9 mouse cellular contexts compared by ENCODE assay signal in genomic region chr4:152328691-152329090, GRCm38 (mm10). TPM values are rescaled to one million over a fixed set of nuclear protein-coding genes. Genes with fewer than 3 reads are reported as not detected.
DNase-seq lines count a peak whose midpoint lies in the region; ATAC-seq and TF ChIP-seq lines count a peak whose summit lies in the region.
"Had no signal": no experiment of that assay in that cellular context is flagged by ENCODE, and none has a peak within 500 bp of the region (broad histone marks: within the 10 kb centered on the region; RNA-seq: fewer than 3 reads in every experiment).

No protein-coding gene starts in this region.

- intact Hi-C loops in gastrocnemius, postnatal 14 days (cut with DNase I; ENCODE audit: low total_unique reads), result no loop called here

- H3K36me3 ChIP-seq in forebrain, postnatal 0 days (ENCODE audit: insufficient read depth), result peaks cover 50% of the 10 kb centered on the region
- peaks cover 67% of the 10 kb centered on the region for H3K36me3 ChIP-seq in forebrain, embryonic 10.5 days (replicated peaks)
- peaks cover 49% of the 10 kb centered on the region for H3K36me3 ChIP-seq in midbrain, embryonic 14.5 days (ENCODE audit: control insufficient read depth, insufficient read depth, low read length)
- peaks cover 32% of the 10 kb centered on the region for H3K36me3 ChIP-seq in midbrain, embryonic 15.5 days (replicated peaks)
- H3K36me3 ChIP-seq in midbrain, postnatal 0 days (ENCODE audit: insufficient read depth, low read length), result peaks cover 43% of the 10 kb centered on the region
- H3K36me3 ChIP-seq in hindbrain, embryonic 10.5 days, result peaks cover 65% of the 10 kb centered on the region

- peak; percentile 48 for DNase-seq in forebrain, postnatal 0 days
- no peak for DNase-seq in forebrain, embryonic 10.5 days (ENCODE audit: extremely low spot score, low spot score)
- DNase-seq in midbrain, embryonic 14.5 days, result peak; percentile 57
- DNase-seq in c-Kit-positive CD71-positive TER-119-positive erythroid progenitor cells, embryonic 14.5 days (ENCODE audit: low spot score), result peak; percentile 47
- DNase-seq in midbrain, postnatal 0 days (ENCODE audit: low spot score), result no peak
- no peak for DNase-seq in hindbrain, embryonic 10.5 days (ENCODE audit: low spot score)
- no peak for DNase-seq in gastrocnemius, postnatal 14 days

- H3K9ac ChIP-seq in forebrain, postnatal 0 days, result no peak overlapping the region
- H3K9ac ChIP-seq in midbrain, embryonic 14.5 days (replicated peaks; ENCODE audit: low read length), result no peak overlapping the region
- H3K9ac ChIP-seq in midbrain, embryonic 15.5 days, result no peak overlapping the region
- no peak overlapping the region for H3K9ac ChIP-seq in midbrain, postnatal 0 days (replicated peaks; ENCODE audit: low read length, poor library complexity, severe bottlenecking)

- WGBS in forebrain, postnatal 0 days, result 76% methylated on average over 6 of the region's 6 CpGs
- 82% methylated on average over 6 of the region's 6 CpGs for WGBS in forebrain, embryonic 10.5 days
- 81% methylated on average over 6 of the region's 6 CpGs for WGBS in midbrain, embryonic 14.5 days
- 80% methylated on average over 6 of the region's 6 CpGs for WGBS in midbrain, embryonic 15.5 days
- WGBS in midbrain, postnatal 0 days, result 75% methylated on average over 6 of the region's 6 CpGs
- 78% methylated on average over 6 of the region's 6 CpGs for WGBS in hindbrain, embryonic 10.5 days

- no peak overlapping the region for H3K4me3 ChIP-seq in forebrain, postnatal 0 days (ENCODE audit: low read depth, low read length)
- no peak overlapping the region for H3K4me3 ChIP-seq in forebrain, embryonic 10.5 days
- H3K4me3 ChIP-seq in midbrain, embryonic 14.5 days (replicated peaks; ENCODE audit: low read depth, low read length), result no peak overlapping the region
- H3K4me3 ChIP-seq in midbrain, embryonic 15.5 days, result no peak overlapping the region
- no peak overlapping the region for H3K4me3 ChIP-seq in midbrain, postnatal 0 days (ENCODE audit: low read depth, low read length)
- H3K4me3 ChIP-seq in hindbrain, embryonic 10.5 days, result no peak overlapping the region

- H3K27ac ChIP-seq in forebrain, postnatal 0 days (ENCODE audit: low read depth, low read length), result no peak overlapping the region
- no peak overlapping the region for H3K27ac ChIP-seq in forebrain, embryonic 10.5 days
- H3K27ac ChIP-seq in midbrain, embryonic 14.5 days (replicated peaks; ENCODE audit: low read depth, low read length), result no peak overlapping the region
- no peak overlapping the region for H3K27ac ChIP-seq in midbrain, embryonic 15.5 days
- H3K27ac ChIP-seq in midbrain, postnatal 0 days (ENCODE audit: low read depth, low read length), result no peak overlapping the region
- no peak overlapping the region for H3K27ac ChIP-seq in hindbrain, embryonic 10.5 days

- peak; percentile 57 for TF ChIP-seq CTCF in forebrain, postnatal 0 days (IDR thresholded peaks at IDR 0.05; ENCODE audit: low read depth)
- TF ChIP-seq CTCF in midbrain, postnatal 0 days (IDR thresholded peaks at IDR 0.05), result peak; percentile 63

- H3K4me2 ChIP-seq in forebrain, postnatal 0 days (ENCODE audit: low read depth), result no peak overlapping the region
- H3K4me2 ChIP-seq in midbrain, embryonic 14.5 days (ENCODE audit: low read length), result no peak overlapping the region
- H3K4me2 ChIP-seq in midbrain, embryonic 15.5 days, result no peak overlapping the region
- no peak overlapping the region for H3K4me2 ChIP-seq in midbrain, postnatal 0 days (ENCODE audit: low read depth, low read length, poor library complexity, severe bottlenecking)

- H3K4me1 ChIP-seq in forebrain, postnatal 0 days (ENCODE audit: insufficient read depth), result peaks cover 10% of the 10 kb centered on the region
- H3K4me1 ChIP-seq in forebrain, embryonic 10.5 days, result peaks cover 18% of the 10 kb centered on the region
- peaks cover 8% of the 10 kb centered on the region for H3K4me1 ChIP-seq in midbrain, embryonic 14.5 days (ENCODE audit: control insufficient read depth, insufficient read depth, low read length)
- peaks cover 25% of the 10 kb centered on the region for H3K4me1 ChIP-seq in midbrain, embryonic 15.5 days
- H3K4me1 ChIP-seq in midbrain, postnatal 0 days (ENCODE audit: insufficient read depth, low read length), result peaks cover 4% of the 10 kb centered on the region
- peaks cover 19% of the 10 kb centered on the region for H3K4me1 ChIP-seq in hindbrain, embryonic 10.5 days (replicated peaks)

- ATAC-seq in forebrain, postnatal 0 days, result no peak
- no peak for ATAC-seq in midbrain, embryonic 14.5 days (ENCODE audit: low FRiP score, low TSS enrichment)
- ATAC-seq in midbrain, embryonic 15.5 days (replicated peaks), result no peak
- no peak for ATAC-seq in midbrain, postnatal 0 days (ENCODE audit: low FRiP score)

- no peaks in the 10 kb centered on the region for H3K9me3 ChIP-seq in forebrain, postnatal 0 days (ENCODE audit: low read length)
- H3K9me3 ChIP-seq in forebrain, embryonic 10.5 days, result no peaks in the 10 kb centered on the region
- no peaks in the 10 kb centered on the region for H3K9me3 ChIP-seq in midbrain, embryonic 14.5 days (ENCODE audit: control insufficient read depth, low read length)
- no peaks in the 10 kb centered on the region for H3K9me3 ChIP-seq in midbrain, embryonic 15.5 days
- no peaks in the 10 kb centered on the region for H3K9me3 ChIP-seq in midbrain, postnatal 0 days (ENCODE audit: low read length)
- H3K9me3 ChIP-seq in hindbrain, embryonic 10.5 days, result no peaks in the 10 kb centered on the region

- no peaks in the 10 kb centered on the region for H3K27me3 ChIP-seq in forebrain, postnatal 0 days (ENCODE audit: insufficient read depth, low read length)
- H3K27me3 ChIP-seq in forebrain, embryonic 10.5 days (ENCODE audit: poor library complexity, severe bottlenecking), result no peaks in the 10 kb centered on the region
- H3K27me3 ChIP-seq in midbrain, embryonic 14.5 days (ENCODE audit: control insufficient read depth, insufficient read depth, low read length), result no peaks in the 10 kb centered on the region
- no peaks in the 10 kb centered on the region for H3K27me3 ChIP-seq in midbrain, embryonic 15.5 days (replicated peaks)
- no peaks in the 10 kb centered on the region for H3K27me3 ChIP-seq in midbrain, postnatal 0 days (ENCODE audit: insufficient read depth, low read length)
- H3K27me3 ChIP-seq in hindbrain, embryonic 10.5 days (ENCODE audit: insufficient read depth, poor library complexity, severe bottlenecking), result no peaks in the 10 kb centered on the region

RNA-seq across cellular contexts. Expression of gene Rpl22, which starts 3.1 kb away (rescaled TPM):
- total RNA-seq in forebrain, postnatal 0 days (2014; rRNA removed), result 313 and 387 TPM in 2 replicates
- polyA plus RNA-seq in forebrain, postnatal 0 days (2015; fragmentation: Nextera tagmentation; extraction: Ambion mirVana), result 176 and 212 TPM in 2 replicates
- 363 and 368 TPM in 2 replicates for polyA plus RNA-seq in forebrain, embryonic 10.5 days (2016; fragmentation: Nextera tagmentation; extraction: Ambion mirVana)
- 165 and 174 TPM in 2 replicates for polyA plus RNA-seq in midbrain, embryonic 14.5 days (2014; fragmentation: Nextera tagmentation; extraction: Ambion mirVana)
- polyA plus RNA-seq in midbrain, embryonic 15.5 days (2015; fragmentation: Nextera tagmentation; extraction: Ambion mirVana), result 127 and 133 TPM in 2 replicates
- 177 and 203 TPM in 2 replicates for total RNA-seq in midbrain, postnatal 0 days (2014; rRNA removed)
- polyA plus RNA-seq in midbrain, postnatal 0 days (2015; fragmentation: Nextera tagmentation; extraction: Ambion mirVana), result 125 and 148 TPM in 2 replicates
- polyA plus RNA-seq in hindbrain, embryonic 10.5 days (2016; fragmentation: Nextera tagmentation; extraction: Ambion mirVana), result 276 and 327 TPM in 2 replicates
- 100 to 1,000 TPM; 233 to 251 TPM for total RNA-seq in gastrocnemius, postnatal 14 days (2021)

RNA-seq across cellular contexts. Expression of gene Chd5, which starts 9.8 kb away (rescaled TPM):
- 60.0 and 76.0 TPM in 2 replicates for total RNA-seq in forebrain, postnatal 0 days (2014; rRNA removed)
- polyA plus RNA-seq in forebrain, postnatal 0 days (2015; fragmentation: Nextera tagmentation; extraction: Ambion mirVana), result 35.2 and 57.8 TPM in 2 replicates
- 0.09 and 0.31 TPM in 2 replicates for polyA plus RNA-seq in forebrain, embryonic 10.5 days (2016; fragmentation: Nextera tagmentation; extraction: Ambion mirVana)
- polyA plus RNA-seq in midbrain, embryonic 14.5 days (2014; fragmentation: Nextera tagmentation; extraction: Ambion mirVana), result 38.4 and 53.5 TPM in 2 replicates
- 57.0 and 65.0 TPM in 2 replicates for polyA plus RNA-seq in midbrain, embryonic 15.5 days (2015; fragmentation: Nextera tagmentation; extraction: Ambion mirVana)
- total RNA-seq in midbrain, postnatal 0 days (2014; rRNA removed), result 95.0 and 98.6 TPM in 2 replicates
- 77.6 and 107 TPM in 2 replicates for polyA plus RNA-seq in midbrain, postnatal 0 days (2015; fragmentation: Nextera tagmentation; extraction: Ambion mirVana)
- 0.09 and 0.10 TPM in 2 replicates for polyA plus RNA-seq in hindbrain, embryonic 10.5 days (2016; fragmentation: Nextera tagmentation; extraction: Ambion mirVana)
- under 1 TPM; 0.11 to 0.45 TPM for total RNA-seq in gastrocnemius, postnatal 14 days (2021)

RNA-seq across cellular contexts. Expression of gene Rnf207, which starts 9.9 kb away (rescaled TPM):
- 2.6 and 4.4 TPM in 2 replicates for total RNA-seq in forebrain, postnatal 0 days (2014; rRNA removed)
- 2.7 and 4.2 TPM in 2 replicates for polyA plus RNA-seq in forebrain, postnatal 0 days (2015; fragmentation: Nextera tagmentation; extraction: Ambion mirVana)
- 0.92 and 1.3 TPM in 2 replicates for polyA plus RNA-seq in forebrain, embryonic 10.5 days (2016; fragmentation: Nextera tagmentation; extraction: Ambion mirVana)
- 4.2 and 6.9 TPM in 2 replicates for polyA plus RNA-seq in midbrain, embryonic 14.5 days (2014; fragmentation: Nextera tagmentation; extraction: Ambion mirVana)
- 8.0 and 8.6 TPM in 2 replicates for polyA plus RNA-seq in midbrain, embryonic 15.5 days (2015; fragmentation: Nextera tagmentation; extraction: Ambion mirVana)
- total RNA-seq in midbrain, postnatal 0 days (2014; rRNA removed), result 7.6 and 15.2 TPM in 2 replicates
- 7.2 and 8.8 TPM in 2 replicates for polyA plus RNA-seq in midbrain, postnatal 0 days (2015; fragmentation: Nextera tagmentation; extraction: Ambion mirVana)
- 3.0 and 3.3 TPM in 2 replicates for polyA plus RNA-seq in hindbrain, embryonic 10.5 days (2016; fragmentation: Nextera tagmentation; extraction: Ambion mirVana)
- total RNA-seq in gastrocnemius, postnatal 14 days (2021), result not detected

RNA-seq across cellular contexts. Expression of gene Icmt, which starts 31.7 kb away (rescaled TPM):
- total RNA-seq in forebrain, postnatal 0 days (2014; rRNA removed), result 24.4 and 28.5 TPM in 2 replicates
- 9.8 and 12.7 TPM in 2 replicates for polyA plus RNA-seq in forebrain, postnatal 0 days (2015; fragmentation: Nextera tagmentation; extraction: Ambion mirVana)
- 23.3 and 26.1 TPM in 2 replicates for polyA plus RNA-seq in forebrain, embryonic 10.5 days (2016; fragmentation: Nextera tagmentation; extraction: Ambion mirVana)
- polyA plus RNA-seq in midbrain, embryonic 14.5 days (2014; fragmentation: Nextera tagmentation; extraction: Ambion mirVana), result 14.9 and 23.7 TPM in 2 replicates
- polyA plus RNA-seq in midbrain, embryonic 15.5 days (2015; fragmentation: Nextera tagmentation; extraction: Ambion mirVana), result 20.4 and 24.5 TPM in 2 replicates
- total RNA-seq in midbrain, postnatal 0 days (2014; rRNA removed), result 34.6 and 38.9 TPM in 2 replicates
- polyA plus RNA-seq in midbrain, postnatal 0 days (2015; fragmentation: Nextera tagmentation; extraction: Ambion mirVana), result 15.7 and 17.9 TPM in 2 replicates
- 22.3 and 29.1 TPM in 2 replicates for polyA plus RNA-seq in hindbrain, embryonic 10.5 days (2016; fragmentation: Nextera tagmentation; extraction: Ambion mirVana)
- 10 to 100 TPM; 16.0 to 19.0 TPM for total RNA-seq in gastrocnemius, postnatal 14 days (2021)

RNA-seq across cellular contexts. Expression of gene Hes3, which starts 37.2 kb away (rescaled TPM):
- 0.57 TPM in 1 of 2 replicates, not detected in the other for total RNA-seq in forebrain, postnatal 0 days (2014; rRNA removed)
- polyA plus RNA-seq in forebrain, postnatal 0 days (2015; fragmentation: Nextera tagmentation; extraction: Ambion mirVana), result 0.13 TPM in 1 of 2 replicates, not detected in the other
- polyA plus RNA-seq in forebrain, embryonic 10.5 days (2016; fragmentation: Nextera tagmentation; extraction: Ambion mirVana), result 0.38 and 0.92 TPM in 2 replicates
- polyA plus RNA-seq in midbrain, embryonic 14.5 days (2014; fragmentation: Nextera tagmentation; extraction: Ambion mirVana), result 0.39 and 1.2 TPM in 2 replicates
- 0.67 and 0.69 TPM in 2 replicates for polyA plus RNA-seq in midbrain, embryonic 15.5 days (2015; fragmentation: Nextera tagmentation; extraction: Ambion mirVana)
- not detected in 2 replicates for total RNA-seq in midbrain, postnatal 0 days (2014; rRNA removed)
- 0.19 and 0.36 TPM in 2 replicates for polyA plus RNA-seq in midbrain, postnatal 0 days (2015; fragmentation: Nextera tagmentation; extraction: Ambion mirVana)
- polyA plus RNA-seq in hindbrain, embryonic 10.5 days (2016; fragmentation: Nextera tagmentation; extraction: Ambion mirVana), result 9.2 and 17.3 TPM in 2 replicates
- total RNA-seq in gastrocnemius, postnatal 14 days (2021), result not detected
- total RNA-seq: heart, postnatal 10 days had no signal

Comparison
In these comparisons a context has a peak if more than half of its experiments do, and no peak if none do; other contexts are left out.
1. DNase-seq: peak in forebrain, postnatal 0 days (single experiment), midbrain, embryonic 14.5 days (single experiment) and c-Kit-positive CD71-positive TER-119-positive erythroid progenitor cells, embryonic 14.5 days (single experiment); none in forebrain, embryonic 10.5 days (single experiment), midbrain, postnatal 0 days (single experiment), hindbrain, embryonic 10.5 days (single experiment) and gastrocnemius, postnatal 14 days (single experiment).
2. RNA of gene Chd5, which starts 9.8 kb away (polyA plus RNA-seq): 77.6 to 107 TPM in midbrain, postnatal 0 days, 57.0 to 65.0 TPM in midbrain, embryonic 15.5 days, 35.2 to 57.8 TPM in forebrain, postnatal 0 days and 38.4 to 53.5 TPM in midbrain, embryonic 14.5 days; 0.09 to 0.31 TPM in forebrain, embryonic 10.5 days and 0.09 to 0.10 TPM in hindbrain, embryonic 10.5 days; every median in the first group is over 10 times any median in the second.